Mouse (Mus musculus) frontal cortex, postnatal 25 days (tissue): Measurements from ENCODE around the gene Hist1h2bj.

ENCODE experiments used
- DNase-seq, 2 experiments: peaks; one replicate each; pipeline ENCODE4 v3.0.0; 2022; ENCODE audit warnings: low spot score in 2 of 2

The Hist1h2bj gene

GRCm38 (mm10) chr13:22042568-22043502 lies at the start of gene Hist1h2bj, which contains the start of gene Hist1h2ag:
Hist1h2bj (plus strand) TSS chr13:22043214.
Hist1h2ag (minus strand) TSS chr13:22042944.
- DNase-seq, result peak; percentile 68 to 84

GRCm38 (mm10) chr13:21993957-21994738 lies 48.9 kb upstream of the Hist1h2bj start:
- DNase-seq, result no peak

GRCm38 (mm10) chr13:21994896-21995295 lies 48.1 kb upstream of the Hist1h2bj start:
- DNase-seq, result no peak

- no peak for DNase-seq
These were observed 47.6 kb upstream of the Hist1h2bj start for GRCm38 (mm10) chr13:21995331-21995914.

- no peak for DNase-seq
These were observed 46.7 kb upstream of the Hist1h2bj start for GRCm38 (mm10) chr13:21996101-21996839.

- no peak for DNase-seq
These were observed 46.2 kb upstream of the Hist1h2bj start for GRCm38 (mm10) chr13:21996840-21997185.

- DNase-seq, result no peak
These were observed 45.7 kb upstream of the Hist1h2bj start for GRCm38 (mm10) chr13:21997201-21997820.

- no peak for DNase-seq
These were observed 45.2 kb upstream of the Hist1h2bj start for GRCm38 (mm10) chr13:21997821-21998220.

- no peak for DNase-seq
These were observed 44.6 kb upstream of the Hist1h2bj start for GRCm38 (mm10) chr13:21998412-21998811.

- DNase-seq, result no peak
These were observed 43.9 kb upstream of the Hist1h2bj start for GRCm38 (mm10) chr13:21999147-21999546.

- no peak for DNase-seq
These were observed 41.7 kb upstream of the Hist1h2bj start for GRCm38 (mm10) chr13:22001346-22001745.

- no peak for DNase-seq
These were observed 41.2 kb upstream of the Hist1h2bj start for GRCm38 (mm10) chr13:22001823-22002222.

GRCm38 (mm10) chr13:22005605-22006333 lies 37.2 kb upstream of the Hist1h2bj start:
- DNase-seq, result no peak

- no peak for DNase-seq
These were observed 36.5 kb upstream of the Hist1h2bj start for GRCm38 (mm10) chr13:22006334-22007120.

- DNase-seq, result no peak
These were observed 35.9 kb upstream of the Hist1h2bj start for GRCm38 (mm10) chr13:22007121-22007510.

- no peak for DNase-seq
These were observed 35.1 kb upstream of the Hist1h2bj start for GRCm38 (mm10) chr13:22007872-22008271.

- no peak for DNase-seq
These were observed 34.3 kb upstream of the Hist1h2bj start for GRCm38 (mm10) chr13:22008707-22009106.

GRCm38 (mm10) chr13:22009642-22010041 lies 33.4 kb upstream of the Hist1h2bj start, which contains the start of gene Prss16:
Prss16 (minus strand) TSS chr13:22009742.
- DNase-seq, result no peak

- DNase-seq, result no peak
These were observed 29.3 kb upstream of the Hist1h2bj start for GRCm38 (mm10) chr13:22013716-22014115.
